Mouse (Mus musculus) liver, adult (tissue): ENCODE results near the gene Plch1.

Experiments
- GATA4 ChIP-seq: IDR thresholded peaks from 2 replicates; pipeline ENCODE4 v1.6.1; 2014; ENCODE audit warnings: mild to moderate bottlenecking, low read length; ENCODE audit not compliant: insufficient replicate concordance

Gene Plch1

DNA sequence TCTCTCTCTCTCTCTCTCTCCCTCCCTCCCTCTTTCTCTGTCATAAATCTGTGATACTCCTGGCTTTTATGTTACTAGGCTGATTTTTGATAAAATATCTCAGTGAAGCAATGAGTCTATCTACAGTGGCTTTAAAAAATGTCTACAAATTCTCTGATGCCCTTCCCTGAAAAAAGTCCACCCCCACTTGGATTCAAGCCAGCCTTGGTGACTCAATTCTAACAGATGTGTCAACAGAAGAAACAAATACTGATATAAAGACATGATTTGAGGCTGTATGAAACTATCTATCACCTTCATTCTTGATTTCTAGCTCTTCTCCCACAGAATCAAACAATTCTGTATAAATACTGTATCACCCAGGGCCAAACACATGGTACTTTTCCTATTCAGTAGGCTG lies 76.6 kb downstream of the Plch1 start:
- no peak for TF ChIP-seq GATA4

DNA sequence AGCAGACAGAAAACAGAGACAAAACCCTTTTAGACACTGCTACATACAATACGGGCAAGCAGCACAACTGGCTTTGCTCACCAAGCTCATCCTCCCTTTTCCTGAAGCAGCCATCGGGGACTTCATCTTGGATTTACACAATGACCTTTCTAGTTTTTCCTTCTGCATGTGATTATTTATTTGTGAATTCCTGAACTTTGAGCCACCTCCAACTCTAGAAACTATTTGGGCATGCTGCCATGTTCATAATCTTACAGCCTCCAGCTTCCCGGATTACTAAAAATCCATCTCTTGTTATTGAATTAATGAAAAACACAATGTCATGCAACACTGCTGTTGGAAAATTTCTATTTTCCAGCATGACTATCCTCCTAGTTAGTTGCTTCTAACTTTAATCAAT lies 84.1 kb downstream of the Plch1 start:
- no peak for TF ChIP-seq GATA4

GRCm38 (mm10) chr3:63814203-63814602 lies 85.1 kb downstream of the Plch1 start:
- TF ChIP-seq GATA4 = no peak

GRCm38 (mm10) chr3:63806906-63807305 lies 92.4 kb downstream of the Plch1 start:
- TF ChIP-seq GATA4 = no peak

DNA sequence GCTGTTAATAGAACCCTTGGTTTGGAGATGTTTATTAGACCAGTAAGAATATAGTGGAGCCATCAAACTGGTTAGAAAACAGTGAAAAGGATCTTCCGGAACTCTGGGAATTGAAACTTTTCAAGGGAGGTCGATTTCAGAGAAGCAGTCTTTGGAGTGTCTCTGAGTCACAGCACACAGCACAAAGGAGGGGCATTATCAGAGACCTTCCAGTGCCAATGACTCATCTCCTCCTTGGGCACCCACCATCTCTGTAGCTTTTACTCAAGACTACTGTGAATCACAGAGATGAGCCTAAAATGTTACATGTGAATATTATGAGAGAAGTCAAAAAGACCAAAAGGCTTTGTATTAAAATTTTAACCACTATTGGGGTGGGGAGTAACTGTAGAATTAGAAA lies 93.8 kb downstream of the Plch1 start:
- TF ChIP-seq GATA4 = no peak

DNA sequence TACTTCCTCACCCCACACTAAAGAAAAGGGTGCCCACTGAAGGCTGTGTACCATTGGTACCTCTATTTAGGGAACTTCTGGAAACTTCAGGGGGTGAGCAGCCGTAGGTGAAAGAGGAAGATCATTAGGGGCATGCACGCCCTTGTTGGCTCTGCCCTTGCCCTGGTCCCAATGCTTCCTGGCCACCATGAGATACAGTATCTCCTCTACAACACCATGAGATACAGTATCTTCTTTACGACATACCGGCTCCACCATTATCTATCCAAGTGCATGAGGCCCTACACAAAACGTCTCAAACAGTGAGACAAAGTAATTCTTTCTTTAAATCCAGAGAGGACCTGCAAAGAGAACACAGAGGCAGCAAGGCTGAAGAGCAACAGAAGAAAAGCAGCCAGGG lies 98.6 kb downstream of the Plch1 start:
- no peak for TF ChIP-seq GATA4

- TF ChIP-seq GATA4 = no peak
Observed at GRCm38 (mm10) chr3:63786805-63787365, 112.4 kb downstream of the Plch1 start.

- no peak for TF ChIP-seq GATA4
Observed at GRCm38 (mm10) chr3:63772617-63773305, 126.5 kb downstream of the Plch1 start.

DNA sequence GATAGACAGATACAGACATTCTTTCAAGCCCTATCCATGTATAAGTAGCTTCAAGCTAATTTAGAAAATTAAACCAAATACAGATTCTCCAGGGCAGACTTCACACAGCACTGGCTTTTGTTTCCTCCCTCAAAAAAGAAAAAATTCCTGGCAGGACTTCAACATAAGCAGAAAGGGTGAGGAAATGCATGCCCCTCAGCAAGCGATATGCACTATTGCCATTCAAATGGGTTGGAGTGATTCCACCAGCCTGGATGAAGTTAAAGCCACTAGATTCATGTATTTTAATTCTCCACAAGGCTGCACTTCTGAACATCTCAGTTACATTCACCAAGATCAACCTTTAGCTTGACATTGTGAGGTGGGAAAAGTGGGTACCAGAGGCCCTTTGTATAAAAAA lies 138.5 kb downstream of the Plch1 start:
- TF ChIP-seq GATA4 = no peak

DNA sequence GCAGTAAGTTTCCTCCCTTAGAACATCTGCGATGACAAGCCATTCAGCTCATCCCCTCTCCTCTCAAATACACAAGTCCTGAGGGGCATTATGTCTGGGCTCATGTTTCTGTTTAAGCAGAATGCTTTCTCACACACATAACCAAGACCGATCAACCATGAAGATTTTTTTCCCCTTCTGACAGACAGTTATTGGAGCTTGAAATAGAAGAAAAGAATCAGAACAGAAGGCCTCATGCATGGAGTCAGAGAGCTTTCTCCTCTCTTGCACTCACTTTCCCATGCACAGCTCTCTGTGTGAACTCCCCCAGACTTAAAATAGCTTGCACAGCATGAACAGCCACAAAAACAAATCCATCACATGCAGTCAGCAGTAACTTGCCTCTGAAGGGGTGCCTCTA lies 159.2 kb downstream of the Plch1 start:
- no peak for TF ChIP-seq GATA4

DNA sequence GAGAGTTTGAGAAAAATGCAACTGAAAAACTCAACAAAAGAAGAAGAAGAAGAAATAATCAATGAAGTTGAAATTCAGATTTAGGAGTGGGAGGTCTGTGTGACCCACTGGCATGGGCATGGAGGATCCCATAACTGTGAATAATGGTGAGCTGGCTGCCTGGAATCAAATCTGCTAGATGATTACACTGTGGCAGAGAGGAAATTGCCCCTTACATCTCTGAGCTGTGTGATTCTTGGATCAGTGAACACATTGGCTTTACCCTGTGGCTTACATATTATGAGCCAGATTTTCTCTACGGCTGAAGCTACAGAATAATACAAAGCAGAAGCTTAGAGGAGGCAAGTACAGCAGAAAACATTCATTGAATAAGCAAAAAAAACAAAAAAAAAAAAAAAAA lies 170.9 kb downstream of the Plch1 start:
- TF ChIP-seq GATA4 = no peak

DNA sequence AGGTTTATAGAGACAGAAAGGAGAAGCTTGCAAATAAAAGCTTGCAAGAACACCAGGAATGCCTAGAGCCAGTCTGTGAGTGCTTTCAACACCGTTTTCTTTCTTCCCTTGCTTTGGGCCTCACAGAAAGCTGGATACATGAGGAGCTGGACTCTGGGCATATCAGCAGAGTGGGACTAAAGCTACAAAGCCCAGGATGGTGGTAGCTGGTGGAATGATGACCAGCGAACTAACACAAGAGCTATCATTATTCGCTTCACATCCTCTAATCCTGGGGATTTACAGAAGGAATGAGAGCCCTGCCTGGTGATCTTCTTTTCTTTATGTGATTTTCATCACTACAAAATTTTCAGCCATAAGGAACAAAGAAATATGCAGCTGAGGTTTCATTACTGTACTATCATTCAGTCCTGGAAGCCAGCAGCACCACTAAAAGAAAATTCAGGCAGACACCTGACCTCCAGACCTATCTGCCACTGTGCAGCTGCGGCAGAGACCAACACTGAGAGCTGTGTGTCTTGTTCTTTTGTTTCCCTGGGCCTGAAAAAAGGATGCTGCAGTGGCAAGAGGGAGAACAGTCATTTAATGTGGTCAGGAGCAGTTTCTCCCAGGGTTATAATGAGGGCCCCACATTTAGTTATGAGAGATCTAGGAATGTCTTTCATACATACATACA lies 172.5 kb downstream of the Plch1 start:
- TF ChIP-seq GATA4 = no peak

- TF ChIP-seq GATA4 = no peak
Observed at GRCm38 (mm10) chr3:63693694-63694093, 205.6 kb downstream of the Plch1 start.

- no peak for TF ChIP-seq GATA4
Observed at GRCm38 (mm10) chr3:63692727-63693126, 206.5 kb downstream of the Plch1 start.

DNA sequence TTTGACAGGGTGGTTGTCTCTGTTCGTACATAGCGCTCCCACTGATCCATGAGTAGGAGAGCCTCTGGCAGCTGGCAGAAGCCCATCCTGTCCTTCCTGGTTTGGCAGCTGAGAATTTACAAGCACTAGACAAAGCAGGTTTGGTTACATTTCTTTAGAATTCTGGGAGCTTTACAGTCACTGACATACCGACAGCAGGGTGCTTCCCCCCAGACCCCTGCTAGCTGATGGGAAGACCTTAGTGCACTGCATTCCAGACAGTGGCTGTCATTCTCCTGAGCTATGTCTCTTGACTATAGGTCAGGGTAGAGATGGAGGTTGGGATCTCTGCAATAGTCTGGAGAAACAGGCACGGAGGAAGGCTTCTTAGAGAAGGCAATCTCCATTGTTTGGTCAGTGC lies 230.5 kb downstream of the Plch1 start:
- no peak for TF ChIP-seq GATA4

GRCm38 (mm10) chr3:63665307-63665706 lies 234.0 kb downstream of the Plch1 start:
- TF ChIP-seq GATA4 = no peak
